Mouse (Mus musculus) brain, embryonic 14.5 days (tissue): ENCODE data around the gene Mast4.

Experiments used
- CTCF ChIP-seq: fragments of 200-500 bp; IDR thresholded peaks from 2 replicates; pipeline ENCODE4 v1.5.1; 2012; ENCODE audit warnings: inconsistent platforms, mild to moderate bottlenecking, moderate library complexity, borderline replicate concordance; ENCODE audit not compliant: insufficient read depth, insufficient read length; ENCODE audit errors: extremely low read depth
- POLR2A ChIP-seq: fragments of 200-500 bp; IDR thresholded peaks from 2 replicates; pipeline ENCODE4 v1.6.1; 2012; ENCODE audit warnings: mild to moderate bottlenecking, inconsistent platforms, borderline replicate concordance; ENCODE audit not compliant: poor library complexity, insufficient read depth, insufficient read length, severe bottlenecking; ENCODE audit errors: extremely low read depth

DNA sequence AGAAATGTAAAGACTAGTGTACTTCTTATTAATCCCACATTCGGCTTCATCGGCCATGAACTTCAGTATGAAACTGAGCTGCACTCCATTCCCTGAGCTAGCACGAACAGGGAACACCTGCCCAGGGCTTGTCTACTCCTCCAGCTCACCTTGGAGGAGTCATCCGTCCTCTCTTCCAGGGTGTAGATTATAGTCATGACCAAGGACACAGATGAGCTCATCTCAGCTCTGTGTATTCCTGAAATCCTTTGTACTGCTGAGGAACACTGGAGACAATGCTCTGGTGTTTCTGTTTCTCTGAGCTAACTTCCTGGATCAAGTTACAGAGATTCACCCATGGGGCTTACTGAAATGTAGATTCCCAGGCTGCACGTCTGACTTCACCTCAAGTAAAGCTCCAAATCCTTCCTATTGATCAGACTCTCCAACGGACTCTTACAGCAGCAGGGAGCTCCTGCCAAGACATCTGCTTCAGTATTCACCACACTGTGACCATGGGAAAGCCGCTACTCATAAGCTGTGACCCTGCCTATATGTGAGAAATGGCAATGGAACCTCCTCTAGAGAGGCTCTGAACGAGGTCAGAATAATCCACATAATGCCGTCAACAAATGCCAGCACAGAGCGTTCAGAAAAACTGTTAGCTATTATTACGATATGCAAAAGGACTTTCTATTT lies 108.9 kb downstream of the Mast4 start:
- TF ChIP-seq CTCF (no peak), POLR2A (no peak)
